Comparison of ENCODE assay signal across 8 mouse cellular contexts in the genomic region with DNA sequence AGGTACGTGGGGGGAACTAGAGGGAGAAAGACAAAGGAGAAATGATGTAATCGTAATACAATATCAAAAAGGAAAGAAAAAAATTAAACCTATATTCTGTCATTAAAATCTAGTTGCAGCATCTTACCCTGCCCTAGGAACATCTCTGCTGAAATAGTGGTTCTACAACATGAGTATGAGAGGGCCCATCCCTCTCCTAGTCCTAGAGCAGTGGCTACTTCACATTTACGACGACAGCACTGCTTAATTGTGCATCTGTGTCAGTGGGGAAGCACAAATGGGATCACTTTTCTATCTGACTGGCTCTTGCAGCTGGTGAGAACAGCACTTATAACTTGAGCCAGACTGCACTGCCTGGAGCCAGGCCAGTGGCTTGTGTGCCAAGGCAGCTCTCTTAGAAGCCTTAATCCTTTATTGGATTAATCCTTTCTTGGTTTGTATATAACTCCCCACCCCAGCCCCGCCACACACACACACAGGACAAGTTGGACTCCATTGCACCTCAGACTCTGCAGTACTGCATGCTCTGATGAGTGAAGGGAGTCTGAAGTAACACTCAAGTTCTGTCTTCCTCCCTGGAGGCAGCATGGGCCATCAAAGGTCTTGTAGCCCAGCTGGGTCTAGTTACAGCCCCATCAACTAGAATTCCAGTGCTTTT. TPM values are rescaled to one million over a fixed set of nuclear protein-coding genes. Genes with fewer than 3 reads are reported as not detected.
A peak's percentile ranks its signal among the peaks of the same experiment; 100 is the strongest.
DNase-seq lines count a peak whose midpoint lies in the region; ATAC-seq and TF ChIP-seq lines count a peak whose summit lies in the region.

No protein-coding gene starts in this region.

- intact Hi-C loops in left cerebral cortex, adult 2 months (cut with DNase I) = loop anchor here (5.0 kb wide), 1 partner anchor 47 kb away; a partner anchor contains a TSS

- DNase-seq in adrenal gland, postnatal 36 days = peak; percentile 30 to 36
- DNase-seq in cerebellum, postnatal 36 days = peak; percentile 32 to 52
- DNase-seq in gastrocnemius, adult 8-10 months (ENCODE audit: low spot score in 2 of 2) = peak; percentile 40 to 67
- peak; percentile 36 to 37 for DNase-seq in left cerebral cortex, adult 2 months (ENCODE audit: extremely low spot score in 1 of 2, low spot score in 2 of 2)
- DNase-seq in urinary bladder, postnatal 36 days (ENCODE audit: low spot score in 2 of 2) = peak; percentile 14 to 65

- no peaks in the 10 kb centered on the region for H3K9me3 ChIP-seq in hindbrain, embryonic 16.5 days (ENCODE audit: control insufficient read depth, low read length)
- no peaks in the 10 kb centered on the region for H3K9me3 ChIP-seq in midbrain, embryonic 16.5 days (replicated peaks; ENCODE audit: control insufficient read depth, low read length, poor library complexity, severe bottlenecking)

- H3K4me3 ChIP-seq in hindbrain, embryonic 16.5 days (ENCODE audit: low read length) = no peak overlapping the region
- no peak overlapping the region for H3K4me3 ChIP-seq in left cerebral cortex, adult 2 months
- H3K4me3 ChIP-seq in midbrain, embryonic 16.5 days (ENCODE audit: low read depth, low read length) = no peak overlapping the region

- H3K27ac ChIP-seq in hindbrain, embryonic 16.5 days (ENCODE audit: low read depth, low read length) = peak overlapping the region; percentile 32
- no peak overlapping the region for H3K27ac ChIP-seq in left cerebral cortex, adult 2 months
- H3K27ac ChIP-seq in midbrain, embryonic 16.5 days (ENCODE audit: low read length) = peak overlapping the region; percentile 61

- H3K36me3 ChIP-seq in hindbrain, embryonic 16.5 days (ENCODE audit: control insufficient read depth, insufficient read depth, low read length) = 0 out of 2 replicates have a peak, but pooled peaks cover 4% of the 10 kb centered on the region
- no peaks in the 10 kb centered on the region for H3K36me3 ChIP-seq in midbrain, embryonic 16.5 days (ENCODE audit: control insufficient read depth, insufficient read depth, low read length)

- no peaks in the 10 kb centered on the region for H3K27me3 ChIP-seq in hindbrain, embryonic 16.5 days (replicated peaks; ENCODE audit: control insufficient read depth, insufficient read depth, low read length)
- no peaks in the 10 kb centered on the region for H3K27me3 ChIP-seq in midbrain, embryonic 16.5 days (ENCODE audit: control insufficient read depth, insufficient read depth, low read depth, low read length)

- no peak for TF ChIP-seq CTCF in left cerebral cortex, adult 2 months (IDR thresholded peaks at IDR 0.05)

- H3K4me2 ChIP-seq in hindbrain, embryonic 16.5 days (ENCODE audit: low read length) = no peak overlapping the region
- H3K4me2 ChIP-seq in midbrain, embryonic 16.5 days (ENCODE audit: low read length) = no peak overlapping the region

- H3K4me1 ChIP-seq in hindbrain, embryonic 16.5 days (ENCODE audit: control insufficient read depth, insufficient read depth, low read depth, low read length) = peaks cover 8% of the 10 kb centered on the region
- peaks cover 14% of the 10 kb centered on the region for H3K4me1 ChIP-seq in midbrain, embryonic 16.5 days (ENCODE audit: control insufficient read depth, insufficient read depth, low read length)

- ATAC-seq in hindbrain, embryonic 16.5 days = peak; percentile 85
- ATAC-seq in midbrain, embryonic 16.5 days = peak; percentile 80
- no peak for ATAC-seq in erythroblast, adult 5-6 weeks (replicated peaks; ENCODE audit: low FRiP score, poor library complexity, severe bottlenecking)

- no peak overlapping the region for H3K9ac ChIP-seq in hindbrain, embryonic 16.5 days (ENCODE audit: low read depth, low read length)
- H3K9ac ChIP-seq in midbrain, embryonic 16.5 days (ENCODE audit: low read depth, low read length) = no peak overlapping the region

- WGBS in hindbrain, embryonic 16.5 days = 53% methylated on average over 5 of the region's 5 CpGs
- WGBS in midbrain, embryonic 16.5 days = 48% methylated on average over 5 of the region's 5 CpGs

RNA-seq across cellular contexts. Expression of a gene that starts 46.3 kb away (rescaled TPM):
- total RNA-seq in adrenal gland, postnatal 36 days (2021) = under 1 TPM in 1 of 2 experiments, not detected in 1; 0.33 TPM
- under 1 TPM in 2 of 4 experiments, not detected in 2; 0.24 TPM for total RNA-seq in gastrocnemius, adult 8-10 months (2022)
- 0.29 and 0.40 TPM in 2 replicates for polyA plus RNA-seq in hindbrain, embryonic 16.5 days (2015; fragmentation: Nextera tagmentation; extraction: Ambion mirVana)
- total RNA-seq in left cerebral cortex, adult 2 months (2021) = under 1 TPM; 0.28 to 0.29 TPM
- polyA plus RNA-seq in midbrain, embryonic 16.5 days (2015; fragmentation: Nextera tagmentation; extraction: Ambion mirVana) = 0.09 and 0.24 TPM in 2 replicates
- 1.9 TPM in 1 of 2 replicates, not detected in the other for total RNA-seq in erythroblast, adult 5-6 weeks (2015; ENCODE audit: low replicate concordance)
- total RNA-seq in erythroblast, adult 5-6 weeks (2017; ENCODE audit: low replicate concordance) = 0.68 TPM in 1 of 2 replicates, not detected in the other

RNA-seq across cellular contexts. Expression of a gene that starts 48.9 kb away (rescaled TPM):
- total RNA-seq in adrenal gland, postnatal 36 days (2021) = 100 to 1,000 TPM in 1 of 2 experiments, 10 to 100 TPM in 1; 90.3 to 112 TPM
- 10 to 100 TPM; 38.2 to 40.8 (median 39.0) TPM for total RNA-seq in gastrocnemius, adult 8-10 months (2022)
- polyA plus RNA-seq in hindbrain, embryonic 16.5 days (2015; fragmentation: Nextera tagmentation; extraction: Ambion mirVana) = 72.9 and 92.7 TPM in 2 replicates
- total RNA-seq in left cerebral cortex, adult 2 months (2021) = 100 to 1,000 TPM; 121 to 138 TPM
- polyA plus RNA-seq in midbrain, embryonic 16.5 days (2015; fragmentation: Nextera tagmentation; extraction: Ambion mirVana) = 84.3 and 84.6 TPM in 2 replicates
- total RNA-seq in erythroblast, adult 5-6 weeks (2015; ENCODE audit: low replicate concordance) = 110 and 125 TPM in 2 replicates
- 106 TPM in 2 replicates for total RNA-seq in erythroblast, adult 5-6 weeks (2017; ENCODE audit: low replicate concordance)
